Mouse (Mus musculus) olfactory bulb, adult 2 months (tissue): Measurements from ENCODE around the gene Ace3. TPM values are rescaled to one million over a fixed set of nuclear protein-coding genes. Genes with fewer than 3 reads are reported as not detected.

ENCODE experiments used
- H3K27ac ChIP-seq: fragments of 200-500 bp; 2 replicates; pipeline ENCODE4 v1.5.1; 2012; ENCODE audit warnings: low read depth, low read length; ENCODE audit not compliant: insufficient read depth
- H3K4me1 ChIP-seq: fragments of 200-500 bp; 2 replicates; pipeline ENCODE4 v1.6.1; 2012; ENCODE audit warnings: low read length; ENCODE audit not compliant: control insufficient read depth, insufficient read depth
- H3K4me3 ChIP-seq: fragments of 200-500 bp; 2 replicates; pipeline ENCODE4 v1.5.1; 2012; ENCODE audit warnings: mild to moderate bottlenecking, low read depth, low read length, moderate library complexity; ENCODE audit not compliant: insufficient read depth
- CTCF ChIP-seq: fragments of 200-500 bp; IDR thresholded peaks from 2 replicates; pipeline ENCODE4 v1.5.1; 2012; ENCODE audit warnings: low read depth, mild to moderate bottlenecking, low read length, moderate library complexity; ENCODE audit not compliant: insufficient read depth
- POLR2A ChIP-seq: fragments of 200-500 bp; IDR thresholded peaks from 2 replicates; pipeline ENCODE4 v1.6.1; 2012; ENCODE audit warnings: mild to moderate bottlenecking, low read depth, low read length, moderate library complexity; ENCODE audit not compliant: insufficient read depth
- WGBS: fragments of 180-500 bp; shearing (Covaris S2); methylation state at CpG from one replicate; pipeline ENCODE4 v1.1.7; 2018; 5-methylcytosine and 5-hydroxymethylcytosine counted together
- polyA plus RNA-seq: library from polyadenylated mRNA; stranded (reverse); fragments of >200 nt; gene quantifications from 2 replicates; pipeline ENCODE4 v1.2.4, GENCODE M21; 2012; ENCODE audit warnings: low replicate concordance; ENCODE audit not compliant: missing spikeins, insufficient read depth, insufficient read length

Ace3 gene
- polyA plus RNA-seq, 1 experiment = not detected

DNA sequence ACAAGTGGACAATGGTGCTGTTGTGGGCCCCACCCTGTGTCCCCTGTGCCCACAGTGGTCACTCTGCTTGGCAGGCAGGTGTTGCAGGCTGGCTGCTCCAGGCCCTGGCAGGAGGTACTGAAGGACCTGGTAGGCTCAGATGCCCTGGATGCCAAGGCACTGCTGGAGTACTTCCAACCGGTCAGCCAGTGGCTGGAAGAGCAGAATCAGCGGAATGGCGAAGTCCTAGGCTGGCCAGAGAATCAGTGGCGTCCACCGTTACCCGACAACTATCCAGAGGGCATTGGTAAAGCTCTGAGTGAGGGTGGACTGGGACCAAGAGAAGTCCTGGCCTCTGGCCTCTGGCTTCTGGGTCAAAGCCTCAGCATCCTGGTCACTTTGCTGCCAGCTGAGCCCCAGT lies 19.9 kb upstream of the Ace3 start:
- WGBS = 79% methylated on average over 6 of the region's 6 CpGs
- Histone ChIP-seq H3K4me3 (no peak overlapping the region), H3K27ac (no peak overlapping the region), H3K4me1 (no peaks in the 10 kb centered on the region)
- TF ChIP-seq CTCF (no peak), POLR2A (no peak)

DNA sequence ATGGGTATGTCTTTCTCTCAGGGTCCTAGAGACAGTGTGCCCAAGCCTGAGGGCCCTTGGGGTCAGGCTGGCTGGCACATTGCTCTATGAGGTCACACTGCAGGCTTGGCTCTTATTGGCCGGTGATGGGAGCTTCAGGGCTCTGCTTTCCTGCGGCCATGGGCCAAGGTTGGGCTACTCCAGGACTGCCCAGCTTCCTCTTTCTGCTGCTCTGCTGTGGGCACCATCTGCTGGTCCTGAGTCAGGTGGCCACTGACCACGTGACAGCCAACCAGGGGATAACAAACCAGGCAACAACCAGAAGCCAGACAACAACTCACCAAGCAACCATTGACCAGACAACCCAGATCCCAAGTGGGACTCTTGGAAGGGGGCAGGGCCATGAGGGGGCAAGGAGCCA lies 19.4 kb upstream of the Ace3 start:
- 79% methylated on average over 3 of the region's 3 CpGs for WGBS
- TF ChIP-seq POLR2A = no peak

DNA sequence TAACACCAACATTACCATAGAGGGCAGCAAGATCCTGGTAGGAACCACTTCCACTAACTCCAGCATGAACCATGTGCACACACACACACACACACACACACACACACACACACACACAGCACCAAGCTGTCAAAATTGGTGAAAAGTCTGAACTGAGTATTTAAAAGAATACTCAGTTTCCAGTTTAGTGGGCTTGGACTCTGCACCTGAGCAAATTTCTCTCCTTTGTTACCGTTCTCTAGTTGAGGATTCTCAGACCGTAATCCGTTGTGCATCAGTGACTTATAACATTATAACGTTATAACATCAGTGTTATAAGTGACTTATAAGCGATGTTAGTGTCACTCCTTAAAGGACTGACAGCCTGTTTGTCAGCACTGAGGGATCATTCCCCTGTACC lies 18.8 kb upstream of the Ace3 start:
- 96% methylated on average over 5 of the region's 5 CpGs for WGBS
- H3K27ac ChIP-seq = no peak overlapping the region
- no peak for TF ChIP-seq CTCF
- TF ChIP-seq POLR2A = no peak

More for the DNA sequence above, 19.4 kb upstream of the Ace3 start:
- H3K27ac ChIP-seq = no peak overlapping the region
- H3K4me3 ChIP-seq = no peak overlapping the region
- H3K4me1 ChIP-seq = no peaks in the 10 kb centered on the region

DNA sequence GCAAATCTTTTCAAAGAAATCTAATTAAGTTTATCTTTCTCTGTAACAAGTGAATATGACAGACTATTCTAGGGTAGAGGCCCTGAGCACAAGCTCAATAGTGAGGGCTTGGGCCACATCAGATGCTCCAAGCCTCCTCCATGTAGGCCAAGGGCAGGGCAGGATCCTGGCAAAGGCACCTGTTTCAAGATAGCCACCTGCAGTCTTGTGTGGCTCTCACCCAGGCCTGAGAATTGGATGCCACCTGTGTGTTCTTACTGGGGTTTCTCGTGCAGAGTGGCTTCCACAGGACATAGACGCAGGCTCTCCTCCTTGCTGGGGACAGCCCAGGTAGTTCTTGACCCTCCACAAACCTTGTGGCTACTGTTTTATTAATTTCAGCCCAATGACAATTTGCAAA lies 16.2 kb upstream of the Ace3 start:
- TF ChIP-seq CTCF (no peak), POLR2A (no peak)
- 94% methylated on average over 2 of the region's 2 CpGs for WGBS
- H3K4me3 ChIP-seq = no peak overlapping the region

More for the DNA sequence above, 18.8 kb upstream of the Ace3 start:
- Histone ChIP-seq H3K4me1 (no peaks in the 10 kb centered on the region), H3K4me3 (no peak overlapping the region)

DNA sequence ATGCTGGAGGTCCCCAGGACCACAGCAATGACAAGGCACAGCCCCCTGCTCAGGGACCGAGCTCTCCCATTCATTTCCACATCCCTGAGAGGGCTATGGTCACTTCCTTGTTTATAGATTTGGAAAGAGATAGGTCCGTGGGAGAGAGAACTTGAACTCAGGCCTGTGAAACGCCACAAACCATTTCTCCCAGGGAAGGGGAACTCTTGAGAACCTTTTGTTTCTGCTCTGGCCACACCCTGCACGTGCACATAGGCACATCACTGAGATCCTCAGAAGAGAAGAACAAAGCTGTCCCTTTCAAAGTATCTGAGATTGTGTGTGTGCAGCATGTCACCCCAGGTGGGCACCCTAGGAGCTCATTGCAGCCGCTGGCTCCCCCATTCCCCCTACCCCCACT lies 15.8 kb upstream of the Ace3 start:
- WGBS = 79% methylated on average over 5 of the region's 5 CpGs
- no peak for TF ChIP-seq CTCF
- TF ChIP-seq POLR2A = no peak

More for the DNA sequence above, 16.2 kb upstream of the Ace3 start:
- Histone ChIP-seq H3K27ac (no peak overlapping the region), H3K4me1 (no peaks in the 10 kb centered on the region)

DNA sequence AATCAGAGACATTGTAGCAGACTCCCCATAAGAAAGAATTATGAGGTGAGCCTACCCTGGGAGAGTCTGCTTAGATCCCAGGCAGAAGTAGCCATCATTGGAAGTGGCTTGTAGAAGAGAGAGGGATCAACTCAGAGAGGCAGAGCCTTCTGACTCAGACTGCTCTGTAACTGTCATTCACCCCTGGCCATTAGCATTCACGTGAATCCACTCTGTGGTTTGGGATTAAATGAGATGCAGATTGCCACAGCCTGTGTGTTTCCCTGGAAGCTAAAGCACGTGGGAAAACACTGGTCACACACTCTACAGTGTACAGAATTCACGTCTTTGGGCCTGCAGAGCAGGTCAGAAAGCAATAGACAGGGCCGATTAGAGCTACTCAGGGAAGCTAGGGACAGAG lies 10.0 kb upstream of the Ace3 start:
- TF ChIP-seq CTCF (no peak), POLR2A (no peak)
- 76% methylated on average over 4 of the region's 4 CpGs for WGBS
- H3K4me1 ChIP-seq = no peaks in the 10 kb centered on the region
- H3K4me3 ChIP-seq = no peak overlapping the region
- H3K27ac ChIP-seq = no peak overlapping the region

More for the DNA sequence above, 15.8 kb upstream of the Ace3 start:
- Histone ChIP-seq H3K4me3 (no peak overlapping the region), H3K4me1 (no peaks in the 10 kb centered on the region), H3K27ac (no peak overlapping the region)

DNA sequence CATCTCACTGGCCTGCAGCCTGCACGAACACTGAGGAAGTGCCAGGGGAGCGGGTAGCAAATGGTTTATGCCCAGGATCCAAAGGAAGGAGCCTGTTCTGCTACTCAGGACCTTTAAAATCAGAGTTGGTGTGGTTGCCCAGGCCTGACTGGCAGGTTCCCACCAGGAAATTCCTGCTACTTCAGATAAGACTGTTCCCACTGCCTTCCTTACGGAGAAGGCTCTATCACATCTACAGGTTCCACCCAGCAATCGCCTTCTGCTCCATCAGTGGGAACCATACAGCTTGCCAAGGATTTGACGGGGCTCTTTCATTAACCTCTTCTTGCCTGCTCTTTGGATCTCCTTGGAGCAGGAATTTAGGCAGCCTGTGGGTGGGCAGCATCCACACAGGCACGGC lies 7.0 kb upstream of the Ace3 start:
- Histone ChIP-seq H3K27ac (no peak overlapping the region), H3K4me3 (no peak overlapping the region), H3K4me1 (no peaks in the 10 kb centered on the region)
- TF ChIP-seq POLR2A = no peak
- no peak for TF ChIP-seq CTCF
- WGBS = 74% methylated on average over 6 of the region's 6 CpGs

DNA sequence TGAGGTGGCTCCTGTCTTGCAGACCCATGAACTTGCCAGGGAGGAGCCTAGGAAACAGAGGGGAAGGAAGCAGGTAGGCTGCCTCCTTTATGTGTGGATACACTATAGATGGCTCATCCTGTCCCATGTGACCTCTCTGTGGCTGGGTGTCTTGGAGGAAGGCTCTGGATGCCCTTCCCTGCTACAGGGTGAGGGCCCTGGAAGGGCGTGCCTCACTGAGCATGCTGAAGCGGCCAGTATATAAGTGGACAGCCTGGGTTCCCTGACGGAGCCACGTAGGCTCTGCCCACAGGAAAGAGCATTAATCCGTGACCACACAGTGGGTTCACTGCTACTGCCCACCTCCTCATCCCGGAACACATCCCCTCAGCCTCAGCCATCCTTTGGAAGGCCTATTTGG lies 5.0 kb upstream of the Ace3 start:
- WGBS = 79% methylated on average over 6 of the region's 6 CpGs
- no peak for TF ChIP-seq POLR2A
- TF ChIP-seq CTCF = no peak
- Histone ChIP-seq H3K4me3 (no peak overlapping the region), H3K4me1 (no peaks in the 10 kb centered on the region), H3K27ac (no peak overlapping the region)

DNA sequence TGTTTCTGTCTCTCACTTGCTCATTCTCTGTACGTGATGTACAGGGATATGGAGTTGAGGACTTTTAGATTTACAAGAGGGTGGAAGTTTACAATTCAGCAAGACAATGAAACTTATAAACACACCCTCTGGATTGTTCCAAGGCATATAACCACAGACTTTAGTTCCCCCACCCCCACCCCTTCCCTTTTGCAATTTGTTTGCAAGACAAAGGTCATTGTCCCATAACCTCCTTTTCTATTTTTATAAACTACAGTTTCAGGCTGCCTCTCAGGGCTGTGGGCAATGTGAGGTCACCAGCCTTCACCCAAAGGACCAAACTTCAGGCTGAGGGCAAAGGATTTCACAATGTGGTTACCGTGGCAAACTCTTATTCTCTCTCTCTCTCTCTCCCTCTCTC lies 4.2 kb upstream of the Ace3 start:
- WGBS = 77% methylated on average over 2 of the region's 2 CpGs
- Histone ChIP-seq H3K4me1 (no peaks in the 10 kb centered on the region), H3K4me3 (no peak overlapping the region), H3K27ac (no peak overlapping the region)
- TF ChIP-seq POLR2A (no peak), CTCF (no peak)

DNA sequence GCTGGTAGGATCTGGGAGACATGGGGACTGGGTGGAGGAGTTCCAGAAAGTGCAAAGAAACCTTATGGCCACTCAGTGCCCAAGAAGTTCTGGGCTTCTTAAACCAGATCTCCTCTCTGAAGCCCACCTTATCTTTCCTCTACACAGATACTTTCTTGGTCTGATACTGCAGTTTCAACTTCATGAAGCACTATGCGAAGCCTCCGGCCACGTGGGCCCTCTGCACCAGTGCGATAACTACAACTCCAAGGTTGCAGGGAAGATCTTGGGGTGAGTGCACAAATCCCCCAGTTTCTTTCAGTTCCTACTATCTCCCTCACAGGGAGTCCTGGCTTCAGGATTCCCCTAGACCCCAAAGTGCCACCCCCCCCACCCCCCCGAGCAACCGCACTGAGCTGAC lies 5.6 kb downstream of the Ace3 start:
- TF ChIP-seq CTCF (no peak), POLR2A (no peak)
- 0 out of 2 replicates have a peak, but pooled peaks cover 2% of the 10 kb centered on the region for H3K4me1 ChIP-seq
- no peak overlapping the region for H3K27ac ChIP-seq
- WGBS = 92% methylated on average over 6 of the region's 6 CpGs
- no peak overlapping the region for H3K4me3 ChIP-seq

DNA sequence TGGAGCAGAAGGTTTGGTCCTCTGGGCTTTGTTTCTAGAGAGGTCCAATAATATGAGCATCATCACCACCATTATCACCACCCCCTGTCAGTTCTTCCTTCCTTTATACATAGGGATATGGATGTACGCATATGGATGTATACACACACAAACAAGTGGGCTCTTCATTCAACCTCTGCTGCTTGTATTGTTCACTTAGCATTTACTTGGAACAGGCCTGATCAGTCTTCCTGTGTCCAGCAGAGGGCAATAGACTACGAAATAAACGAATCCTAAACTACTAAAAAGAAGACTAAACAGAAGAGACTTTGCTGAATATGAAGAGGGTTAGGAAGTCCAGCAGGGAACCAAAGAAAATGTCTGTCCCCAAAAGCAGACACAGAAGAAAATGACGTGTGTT lies 7.2 kb downstream of the Ace3 start:
- Histone ChIP-seq H3K27ac (no peak overlapping the region), H3K4me1 (no peaks in the 10 kb centered on the region), H3K4me3 (no peak overlapping the region)
- TF ChIP-seq CTCF (no peak), POLR2A (no peak)
- WGBS = 31% methylated on average over 4 of the region's 4 CpGs
